Mouse (Mus musculus) C2C12 (cell line): ENCODE results near the gene Neurl4.

Experiments
- CTCF ChIP-seq: IDR thresholded peaks from one replicate; pipeline ENCODE4 v1.5.1; 2011; ENCODE audit not compliant: control insufficient read depth, insufficient read depth, insufficient read length
- MYOG ChIP-seq: IDR thresholded peaks from one replicate; pipeline ENCODE4 v1.6.1; 2011; ENCODE audit not compliant: control insufficient read depth, insufficient read length; ENCODE audit errors: extremely low read depth

GRCm38 (mm10) chr11:69853994-69854393 lies 46.9 kb upstream of the Neurl4 start:
- no peak for TF ChIP-seq CTCF
- no peak for TF ChIP-seq MYOG
